Comparison of ENCODE assay signal across 9 mouse cellular contexts in genomic region chr8:70504291-70504716, GRCm38 (mm10). TPM values are rescaled to one million over a fixed set of nuclear protein-coding genes. Genes with fewer than 3 reads are reported as not detected.
A peak's percentile ranks its signal among the peaks of the same experiment; 100 is the strongest.
DNase-seq lines count a peak whose midpoint lies in the region.
"Had no signal": no experiment of that assay in that cellular context is flagged by ENCODE, and none has a peak within 500 bp of the region (broad histone marks: within the 10 kb centered on the region; RNA-seq: fewer than 3 reads in every experiment).

No protein-coding gene starts in this region.

- peak overlapping the region; percentile 33 for H3K4me3 ChIP-seq in limb, embryonic 10.5 days

- peaks cover 40% of the 10 kb centered on the region for H3K27me3 ChIP-seq in limb, embryonic 10.5 days (ENCODE audit: low read depth, poor library complexity, severe bottlenecking)

- peaks cover 80% of the 10 kb centered on the region for H3K4me1 ChIP-seq in limb, embryonic 10.5 days

- peak; percentile 72 for DNase-seq in cerebellum, adult 11-12 months
- DNase-seq in cerebellum, adult 11 months, result no peak
- DNase-seq in urinary bladder, postnatal 4 days (ENCODE audit: low spot score in 2 of 2), result peak; percentile 66 to 78
- DNase-seq in urinary bladder, adult 18-20 months (ENCODE audit: low spot score in 2 of 2), result no peak
- DNase-seq in heart, postnatal 14 days, result peak; percentile 77 to 83
- peak; percentile 84 for DNase-seq in limb, embryonic 10.5 days (ENCODE audit: low spot score)
- DNase-seq in right cerebral cortex, postnatal 14 days, result peak; percentile 54
- DNase-seq in spleen, postnatal 4 days (ENCODE audit: low spot score in 2 of 2), result no peak

- peaks cover 44% of the 10 kb centered on the region for H3K36me3 ChIP-seq in limb, embryonic 10.5 days

- intact Hi-C loops in heart, postnatal 14 days (cut with DNase I), result loop anchor here (5.0 kb wide), 3 partner anchors 37 to 162 kb away; partner anchors contain the start of gene Crtc1

- 20% methylated on average over 16 of the region's 16 CpGs for WGBS in limb, embryonic 10.5 days

- peak overlapping the region; percentile 82 for H3K27ac ChIP-seq in limb, embryonic 10.5 days
- H3K27ac ChIP-seq: kidney, postnatal 0 days had no signal

- H3K9me3 ChIP-seq in limb, embryonic 10.5 days (replicated peaks), result no peaks in the 10 kb centered on the region

RNA-seq across cellular contexts. Expression of gene Rex1bd, which starts 2.2 kb away (rescaled TPM):
- total RNA-seq in heart, postnatal 14 days (2021), result 100 to 1,000 TPM; 105 TPM
- 126 and 143 TPM in 2 replicates for polyA plus RNA-seq in limb, embryonic 10.5 days (2016; fragmentation: Nextera tagmentation; extraction: Ambion mirVana)

RNA-seq across cellular contexts. Expression of gene Uba52, which starts 6.3 kb away (rescaled TPM):
- 1,000 to 10,000 TPM; 1,458 to 1,541 TPM for total RNA-seq in heart, postnatal 14 days (2021)
- 877 and 996 TPM in 2 replicates for polyA plus RNA-seq in limb, embryonic 10.5 days (2016; fragmentation: Nextera tagmentation; extraction: Ambion mirVana)

RNA-seq across cellular contexts. Expression of gene Crlf1, which starts 11.3 kb away (rescaled TPM):
- total RNA-seq in heart, postnatal 14 days (2021), result under 1 TPM; 0.22 to 0.29 TPM
- 79.8 and 126 TPM in 2 replicates for polyA plus RNA-seq in limb, embryonic 10.5 days (2016; fragmentation: Nextera tagmentation; extraction: Ambion mirVana)

RNA-seq across cellular contexts. Expression of gene Tmem59l, which starts 17.1 kb away (rescaled TPM):
- not detected for total RNA-seq in heart, postnatal 14 days (2021)
- 22.4 and 23.7 TPM in 2 replicates for polyA plus RNA-seq in limb, embryonic 10.5 days (2016; fragmentation: Nextera tagmentation; extraction: Ambion mirVana)

RNA-seq across cellular contexts. Expression of gene Fkbp8, which starts 23.2 kb away (rescaled TPM):
- total RNA-seq in heart, postnatal 14 days (2021), result 100 to 1,000 TPM; 150 to 163 TPM
- 297 and 310 TPM in 2 replicates for polyA plus RNA-seq in limb, embryonic 10.5 days (2016; fragmentation: Nextera tagmentation; extraction: Ambion mirVana)

Comparison
In these comparisons a context has a peak if more than half of its experiments do, and no peak if none do; other contexts are left out.
1. DNase-seq: peak in cerebellum, adult 11-12 months (single experiment), urinary bladder, postnatal 4 days (2 of 2), heart, postnatal 14 days (2 of 2), limb, embryonic 10.5 days (single experiment) and right cerebral cortex, postnatal 14 days (single experiment); none in cerebellum, adult 11 months (single experiment), urinary bladder, adult 18-20 months (0 of 2) and spleen, postnatal 4 days (0 of 2).